Mouse (Mus musculus): ENCODE measurements at regions not wholly inside any gene's neighbourhood (a gene's known extent, or its start where the extent isn't known, plus 50 kb on each side); places are given as distances from the start of the nearest gene placed in this dataset.

DNA sequence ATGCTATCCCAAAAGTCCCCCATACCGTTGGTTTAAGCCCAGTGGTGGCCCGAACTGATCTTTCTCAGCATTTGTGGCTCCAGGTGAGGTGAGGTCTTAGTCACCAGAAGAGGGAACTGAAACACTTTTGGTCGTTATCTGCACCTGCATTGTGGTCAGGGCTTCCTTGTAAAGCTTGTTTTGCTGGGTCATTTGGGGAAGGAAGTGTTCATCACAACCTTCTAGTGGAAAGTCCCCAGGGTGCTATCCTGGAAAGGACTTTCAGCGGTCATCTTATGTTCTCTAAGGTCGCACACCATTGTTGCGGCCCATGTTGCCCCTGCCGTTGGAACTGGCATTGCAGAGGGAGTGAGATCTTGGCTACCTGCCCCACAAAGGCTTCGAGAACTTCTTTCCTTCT is 651.5 kb upstream of the Pcdh9 start:
- in situ Hi-C loops (cut with MboI, MseI) = no loop called here

DNA sequence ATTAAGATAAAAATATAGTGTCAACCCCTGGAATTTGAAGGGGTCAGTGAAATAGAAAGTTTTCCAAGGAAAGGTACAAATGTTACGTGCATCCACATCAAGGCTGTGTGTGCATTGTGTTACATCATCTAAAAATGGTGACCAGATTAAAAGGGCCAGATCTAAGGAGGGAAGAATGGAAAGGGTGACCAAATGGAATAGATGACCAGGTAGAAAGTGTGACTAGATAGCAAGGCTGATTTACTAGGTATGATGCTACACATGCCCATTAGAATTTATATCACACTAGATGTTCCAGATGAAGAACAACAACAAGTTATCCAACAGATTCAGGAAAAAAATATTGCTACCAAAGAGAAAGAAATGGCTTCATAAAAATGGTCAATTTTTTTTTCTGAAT is 635.2 kb upstream of the Pcdh9 start:
- in situ Hi-C loops (cut with MboI, MseI) = no loop called here

DNA sequence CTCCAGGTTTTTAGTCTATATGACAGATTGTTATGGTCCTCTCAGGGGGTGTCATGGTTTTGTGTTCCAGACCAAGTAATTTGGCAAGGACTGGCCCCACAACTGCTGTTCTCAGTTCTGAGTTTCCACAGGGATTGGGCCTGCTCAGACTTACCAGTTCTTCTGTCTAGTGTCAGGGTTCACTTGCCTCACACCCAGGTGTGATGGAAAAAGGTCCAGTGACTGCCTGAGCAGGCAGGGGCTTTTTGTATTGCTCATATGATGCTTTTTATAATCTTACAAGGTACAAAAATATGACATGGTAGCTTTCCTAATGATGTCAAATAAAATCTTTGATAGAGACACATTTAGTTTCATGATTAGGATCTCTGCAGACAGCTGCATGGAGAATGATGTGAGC is 634.8 kb upstream of the Pcdh9 start:
- in situ Hi-C loops (cut with MboI, MseI) = no loop called here

DNA sequence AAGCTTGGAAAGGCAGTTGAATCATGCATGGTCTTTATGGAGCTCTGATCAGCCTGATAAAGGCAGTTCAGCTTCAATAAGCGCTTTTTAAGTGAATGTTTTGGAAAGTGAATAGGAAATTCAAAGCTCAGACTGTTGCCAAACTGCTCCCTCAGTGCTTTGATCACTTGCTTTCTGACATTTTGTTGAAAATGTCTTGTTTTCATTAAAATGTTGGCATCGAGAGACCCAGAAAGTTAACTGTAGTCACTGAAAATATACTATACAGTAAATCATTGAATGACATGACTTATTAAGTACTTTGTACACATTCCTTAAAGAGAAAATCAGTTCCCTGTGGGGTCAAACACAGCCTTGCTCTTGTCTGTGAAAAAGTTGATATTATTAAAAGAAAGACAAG is 631.5 kb upstream of the Pcdh9 start:
- in situ Hi-C loops (cut with MboI, MseI) = no loop called here

DNA sequence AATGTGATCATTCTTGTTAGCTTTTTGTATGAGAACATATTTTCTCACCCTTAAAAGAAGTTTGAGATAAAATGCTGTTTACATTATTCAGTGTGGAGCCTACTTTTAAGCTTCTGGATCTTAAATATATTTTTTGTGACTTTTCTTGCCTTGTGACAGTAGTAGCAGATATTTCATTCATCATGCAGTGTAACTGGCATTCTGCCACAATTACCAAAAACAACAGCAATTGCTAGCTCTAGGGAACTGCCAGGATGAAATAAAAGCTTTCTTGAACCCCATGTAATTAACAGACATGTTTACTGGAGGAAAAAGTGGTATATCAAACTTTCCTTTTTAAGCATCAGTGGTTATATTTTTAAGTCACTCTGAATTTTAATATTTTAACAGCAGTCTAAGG is 600.9 kb upstream of the Pcdh9 start:
- in situ Hi-C loops (cut with MboI, MseI) = no loop called here

DNA sequence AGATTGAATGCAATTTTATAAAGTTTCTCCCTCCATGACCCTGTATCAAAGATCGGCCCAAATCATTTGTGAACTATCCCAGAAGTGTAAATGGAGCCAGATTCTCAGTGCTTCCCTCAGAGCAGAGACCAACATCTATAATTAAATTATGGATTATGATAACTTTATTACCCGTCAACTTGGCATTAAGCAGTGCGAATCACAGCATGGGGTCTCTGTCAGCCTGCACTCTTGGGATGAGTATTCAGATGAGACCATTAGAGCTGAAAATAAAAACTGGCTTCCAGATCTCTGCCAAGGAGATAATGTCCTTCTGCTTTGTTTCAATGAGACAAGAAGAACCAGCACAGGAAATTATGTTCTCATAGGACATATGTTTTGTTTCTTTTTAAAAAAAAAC is 585.4 kb upstream of the Pcdh9 start:
- in situ Hi-C loops (cut with MboI, MseI) = no loop called here

DNA sequence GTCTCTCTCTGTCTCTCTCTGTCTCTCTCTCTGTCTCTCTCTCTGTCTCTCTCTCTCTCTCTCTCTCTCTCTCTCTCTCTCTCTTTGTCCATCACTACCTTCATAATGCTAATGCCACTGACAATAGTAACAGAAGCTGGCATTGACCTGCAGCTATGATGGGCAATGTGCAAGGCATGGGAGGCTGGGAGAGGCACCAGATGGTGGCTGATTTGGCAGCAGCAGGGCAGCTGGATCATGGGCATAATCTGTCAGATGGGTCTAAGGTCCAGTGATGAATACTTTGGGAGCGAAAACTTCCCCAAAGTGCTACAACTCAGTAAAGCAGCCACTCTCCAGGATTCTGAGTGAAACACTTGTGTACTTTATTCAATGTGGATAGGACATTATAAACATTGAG is 582.7 kb upstream of the Pcdh9 start:
- in situ Hi-C loops (cut with MboI, MseI) = no loop called here

DNA sequence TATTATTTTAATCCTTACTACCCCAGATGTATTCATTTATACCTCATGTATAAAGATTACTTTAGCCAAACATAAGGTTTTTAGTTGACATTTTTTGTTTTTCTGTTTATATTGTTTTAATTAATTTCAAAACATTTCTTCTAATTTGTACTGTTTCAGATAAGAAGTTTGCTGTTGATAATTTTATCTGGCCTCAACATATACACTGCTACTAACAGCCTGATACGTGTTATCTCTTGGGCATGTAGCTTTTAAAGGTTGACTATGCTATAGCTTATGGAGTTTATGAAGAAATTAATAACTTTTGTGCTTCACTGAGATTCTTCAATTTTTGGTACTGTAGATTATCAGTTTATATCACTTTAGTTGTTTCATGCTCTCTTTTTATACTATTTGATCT is 555.5 kb upstream of the Pcdh9 start:
- in situ Hi-C loops (cut with MboI, MseI) = loop anchor here (10.0 kb wide), 1 partner anchor 1729 kb away; no protein-coding TSS in a partner anchor

DNA sequence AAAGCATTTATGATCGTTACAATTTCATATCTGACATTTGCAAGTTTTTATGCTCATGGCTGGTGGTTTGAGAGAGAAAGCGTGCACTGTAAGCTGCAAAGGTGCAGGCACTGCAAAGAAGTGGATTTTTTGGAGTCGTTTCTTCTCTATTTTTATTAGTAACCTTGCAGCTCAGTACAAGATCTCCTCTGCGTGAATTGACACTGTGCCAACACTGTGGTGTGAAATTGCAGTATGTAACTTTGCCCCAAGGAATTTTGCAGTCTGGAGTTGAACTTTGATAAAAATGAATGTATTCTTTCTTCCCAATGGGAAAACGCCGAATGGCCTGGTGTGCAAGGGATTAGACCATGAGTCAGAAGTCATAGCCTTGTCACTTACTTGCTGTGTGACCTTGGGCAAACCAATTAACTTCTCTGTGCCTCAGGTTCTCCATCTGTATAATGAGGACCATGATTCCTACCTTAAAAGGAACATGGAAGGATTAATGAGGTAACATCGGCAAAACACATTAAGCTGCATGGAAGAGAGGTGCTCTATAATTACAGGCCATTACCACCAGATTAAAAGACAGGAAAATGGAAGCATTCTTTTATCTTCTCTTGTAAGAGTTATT is 543.0 kb upstream of the Pcdh9 start:
- in situ Hi-C loops (cut with MboI, MseI) = no loop called here

DNA sequence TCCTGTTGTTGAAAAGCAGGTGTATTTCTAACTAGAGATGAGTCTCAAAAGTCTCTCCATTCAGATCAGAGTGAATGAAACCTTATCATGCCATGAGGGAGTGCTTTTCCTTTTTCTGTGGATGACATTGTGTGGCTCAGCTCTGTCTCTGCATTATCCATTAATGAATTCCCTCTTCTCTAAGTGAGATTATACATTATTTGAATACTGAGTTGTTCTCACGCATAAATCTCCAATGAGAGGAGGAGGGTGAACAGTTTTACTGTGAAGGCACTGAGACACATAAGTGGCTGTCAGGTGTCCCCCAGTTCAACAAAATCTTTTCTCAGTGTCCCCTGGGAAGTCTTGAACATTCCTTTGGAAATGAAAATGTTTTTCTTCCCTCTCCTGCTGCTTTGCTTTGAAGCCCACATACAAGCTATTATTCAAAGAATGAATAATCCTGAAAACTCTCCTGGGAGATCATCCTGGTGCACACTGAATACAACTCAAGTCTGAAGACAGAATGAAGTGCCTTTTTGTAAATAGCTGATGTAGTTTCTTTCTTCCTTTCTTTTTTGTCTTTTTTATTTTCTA is 537.2 kb upstream of the Pcdh9 start:
- in situ Hi-C loops (cut with MboI, MseI) = no loop called here
